Mouse (Mus musculus): Measurements from ENCODE around the gene Kif17. TPM values are rescaled to one million over a fixed set of nuclear protein-coding genes. Genes with fewer than 3 reads are reported as not detected.

Gene Kif17
- polyA plus RNA-seq, 1 experiment from 2014 or later: 4.0 TPM

GRCm38 (mm10) chr4:138252231-138252630 lies 2.0 kb downstream of the Kif17 start:
- H3K36me3 ChIP-seq (ENCODE audit: control insufficient read depth, insufficient read depth, low read length): peaks cover 6% of the 10 kb centered on the region; the same call in 1 of the 2 replicates
- peak overlapping the region; percentile 83 for H3K4me2 ChIP-seq (ENCODE audit: low read length)
- H3K27me3 ChIP-seq (ENCODE audit: control insufficient read depth, insufficient read depth, low read depth, low read length): no peaks in the 10 kb centered on the region
- H3K27ac ChIP-seq (ENCODE audit: low read length): no peak overlapping the region
- 16% methylated on average over 5 of the region's 5 CpGs for WGBS
- H3K9me3 ChIP-seq (replicated peaks; ENCODE audit: control insufficient read depth, low read length, poor library complexity, severe bottlenecking): no peaks in the 10 kb centered on the region
- H3K9ac ChIP-seq (ENCODE audit: low read depth, low read length): peak overlapping the region; percentile 82
- peak overlapping the region; percentile 66 for H3K4me3 ChIP-seq (ENCODE audit: low read depth, low read length)
- H3K4me1 ChIP-seq (ENCODE audit: control insufficient read depth, insufficient read depth, low read length): peaks cover 24% of the 10 kb centered on the region
- no peak for ATAC-seq

GRCm38 (mm10) chr4:138257116-138257687 lies 7.0 kb downstream of the Kif17 start:
- Histone ChIP-seq H3K4me3 (ENCODE audit: low read depth, low read length) (no peak overlapping the region), H3K36me3 (ENCODE audit: control insufficient read depth, insufficient read depth, low read length) (no peaks in the 10 kb centered on the region), H3K9me3 (replicated peaks; ENCODE audit: control insufficient read depth, low read length, poor library complexity, severe bottlenecking) (no peaks in the 10 kb centered on the region), H3K27me3 (ENCODE audit: control insufficient read depth, insufficient read depth, low read depth, low read length) (no peaks in the 10 kb centered on the region), H3K9ac (ENCODE audit: low read depth, low read length) (no peak overlapping the region), H3K27ac (ENCODE audit: low read length) (no peak overlapping the region), H3K4me1 (ENCODE audit: control insufficient read depth, insufficient read depth, low read length) (peaks cover 8% of the 10 kb centered on the region), H3K4me2 (ENCODE audit: low read length) (no peak overlapping the region)
- no peak for ATAC-seq
- WGBS: 88% methylated on average over 22 of the region's 22 CpGs

DNA sequence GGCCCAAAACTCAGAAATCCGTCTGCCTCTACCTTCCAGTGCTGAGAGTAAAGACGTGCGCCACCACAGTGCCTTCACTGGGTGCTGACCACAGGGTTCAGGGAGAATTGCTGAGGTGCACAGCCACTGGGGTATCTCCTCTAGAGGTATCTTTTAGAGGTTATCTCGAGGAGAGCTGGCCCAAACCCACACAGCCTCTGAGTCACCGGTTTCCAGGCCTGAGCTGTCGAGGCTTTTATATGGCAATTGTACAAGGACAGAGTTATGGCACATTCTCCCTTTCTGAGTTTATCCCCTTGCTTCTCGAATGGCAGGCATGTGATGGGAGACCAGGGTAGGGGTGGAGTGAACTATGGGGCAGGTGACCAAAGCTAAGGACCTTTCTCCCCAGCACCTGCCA lies 8.4 kb downstream of the Kif17 start:
- 83% methylated on average over 7 of the region's 7 CpGs for WGBS
- H3K9me3 ChIP-seq (replicated peaks; ENCODE audit: control insufficient read depth, low read length, poor library complexity, severe bottlenecking): no peaks in the 10 kb centered on the region
- H3K4me3 ChIP-seq (ENCODE audit: low read depth, low read length): no peak overlapping the region
- H3K36me3 ChIP-seq (ENCODE audit: control insufficient read depth, insufficient read depth, low read length): no peaks in the 10 kb centered on the region
- no peak overlapping the region for H3K9ac ChIP-seq (ENCODE audit: low read depth, low read length)
- peaks cover 5% of the 10 kb centered on the region for H3K4me1 ChIP-seq (ENCODE audit: control insufficient read depth, insufficient read depth, low read length)
- ATAC-seq: no peak
- H3K27ac ChIP-seq (ENCODE audit: low read length): no peak overlapping the region
- no peak overlapping the region for H3K4me2 ChIP-seq (ENCODE audit: low read length)
- no peaks in the 10 kb centered on the region for H3K27me3 ChIP-seq (ENCODE audit: control insufficient read depth, insufficient read depth, low read depth, low read length)

DNA sequence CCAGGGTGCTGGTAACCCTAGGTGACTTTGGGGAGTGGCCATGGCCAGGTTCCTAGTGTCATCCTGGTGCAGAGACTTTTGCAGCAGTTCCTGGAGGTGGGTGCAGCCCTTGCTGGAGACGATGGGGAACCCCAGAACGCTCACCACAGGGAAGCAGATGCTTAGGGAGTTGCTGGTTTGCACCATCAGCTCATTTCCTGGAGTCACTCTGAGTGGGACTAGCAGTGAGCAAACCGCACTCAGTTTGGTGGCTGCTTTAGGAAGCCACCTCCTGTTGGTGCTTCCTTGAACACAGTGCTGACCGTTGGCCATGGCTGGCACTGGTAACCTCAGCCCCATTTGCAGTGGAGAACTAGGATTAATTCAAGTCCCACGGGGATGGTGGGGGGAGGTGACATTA lies 9.2 kb downstream of the Kif17 start:
- H3K4me2 ChIP-seq (ENCODE audit: low read length): no peak overlapping the region
- peaks cover 3% of the 10 kb centered on the region; the same call in 1 of the 2 replicates for H3K27me3 ChIP-seq (ENCODE audit: control insufficient read depth, insufficient read depth, low read depth, low read length)
- WGBS: 85% methylated on average over 5 of the region's 5 CpGs
- H3K27ac ChIP-seq (ENCODE audit: low read length): no peak overlapping the region
- H3K4me3 ChIP-seq (ENCODE audit: low read depth, low read length): no peak overlapping the region
- no peaks in the 10 kb centered on the region for H3K9me3 ChIP-seq (replicated peaks; ENCODE audit: control insufficient read depth, low read length, poor library complexity, severe bottlenecking)
- H3K4me1 ChIP-seq (ENCODE audit: control insufficient read depth, insufficient read depth, low read length): peaks cover 5% of the 10 kb centered on the region
- no peak overlapping the region for H3K9ac ChIP-seq (ENCODE audit: low read depth, low read length)
- no peak for ATAC-seq
- H3K36me3 ChIP-seq (ENCODE audit: control insufficient read depth, insufficient read depth, low read length): no peaks in the 10 kb centered on the region

DNA sequence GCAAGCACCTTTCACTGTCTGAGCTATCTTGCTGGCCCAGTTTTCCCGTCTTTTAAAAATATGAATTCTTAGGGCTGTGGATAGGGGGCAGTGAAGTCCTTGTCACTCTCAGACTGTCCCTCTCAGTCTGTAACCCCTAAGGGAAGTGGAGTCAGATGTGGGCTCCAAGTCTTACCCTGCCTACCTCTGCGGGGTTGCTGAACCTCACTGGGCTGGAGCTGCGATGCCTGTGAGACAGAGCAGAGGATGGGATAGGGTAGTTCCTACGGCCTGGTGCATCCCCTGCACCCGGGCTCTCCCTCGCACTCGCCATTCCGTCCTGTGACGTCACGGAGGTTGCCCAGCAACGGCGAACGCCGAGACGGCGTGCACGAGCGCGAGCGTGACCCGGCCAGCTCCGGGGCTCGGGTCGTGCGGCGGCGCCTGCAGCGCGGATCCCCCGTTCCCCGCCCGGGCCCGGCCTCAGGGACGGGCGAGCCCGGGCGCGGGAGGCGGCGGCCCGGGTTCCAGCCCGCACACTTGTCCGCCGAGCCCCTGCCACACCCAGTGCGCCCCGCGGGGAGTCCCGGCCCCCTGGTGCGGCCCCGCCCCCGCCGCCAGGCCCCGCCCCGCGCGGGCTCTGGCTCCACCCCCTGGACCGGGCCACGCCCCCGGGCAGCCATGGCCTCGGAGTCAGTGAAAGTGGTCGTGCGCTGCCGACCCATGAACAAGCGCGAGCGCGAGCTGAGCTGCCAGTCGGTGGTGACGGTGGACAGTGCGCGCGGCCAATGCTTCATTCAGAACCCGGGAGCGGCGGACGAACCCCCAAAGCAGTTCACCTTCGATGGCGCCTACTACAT lies 11.8 kb downstream of the Kif17 start:
- under 1% methylated on average over 51 of the region's 78 CpGs for WGBS
- H3K27ac ChIP-seq (ENCODE audit: low read length): peak overlapping the region; percentile 77

GRCm38 (mm10) chr4:138267869-138268268 lies 17.6 kb downstream of the Kif17 start:
- no peak overlapping the region for H3K4me2 ChIP-seq (ENCODE audit: low read length)
- no peak overlapping the region for H3K9ac ChIP-seq (ENCODE audit: low read depth, low read length)
- WGBS: 94% methylated on average over 10 of the region's 10 CpGs
- no peaks in the 10 kb centered on the region for H3K9me3 ChIP-seq (replicated peaks; ENCODE audit: control insufficient read depth, low read length, poor library complexity, severe bottlenecking)
- H3K4me3 ChIP-seq (ENCODE audit: low read depth, low read length): no peak overlapping the region
- H3K27me3 ChIP-seq (ENCODE audit: control insufficient read depth, insufficient read depth, low read depth, low read length): peaks cover 3% of the 10 kb centered on the region; the same call in 1 of the 2 replicates
- no peak overlapping the region for H3K27ac ChIP-seq (ENCODE audit: low read length)
- ATAC-seq: no peak
- peaks cover 3% of the 10 kb centered on the region for H3K4me1 ChIP-seq (ENCODE audit: control insufficient read depth, insufficient read depth, low read length)
- no peaks in the 10 kb centered on the region for H3K36me3 ChIP-seq (ENCODE audit: control insufficient read depth, insufficient read depth, low read length)

More for the DNA sequence above, 11.8 kb downstream of the Kif17 start:
- Histone ChIP-seq H3K4me2 (ENCODE audit: low read length) (peak overlapping the region; percentile 81), H3K9me3 (replicated peaks; ENCODE audit: control insufficient read depth, low read length, poor library complexity, severe bottlenecking) (no peaks in the 10 kb centered on the region), H3K4me3 (ENCODE audit: low read depth, low read length) (peak overlapping the region; percentile 77), H3K27me3 (ENCODE audit: control insufficient read depth, insufficient read depth, low read depth, low read length) (peaks cover 3% of the 10 kb centered on the region; the same call in 1 of the 2 replicates), H3K36me3 (ENCODE audit: control insufficient read depth, insufficient read depth, low read length) (no peaks in the 10 kb centered on the region), H3K9ac (ENCODE audit: low read depth, low read length) (peak overlapping the region; percentile 68), H3K4me1 (ENCODE audit: control insufficient read depth, insufficient read depth, low read length) (peaks cover 5% of the 10 kb centered on the region)
- peak; percentile 90 for ATAC-seq

GRCm38 (mm10) chr4:138272011-138272997 lies 22.1 kb downstream of the Kif17 start:
- peak; percentile 45; the same call in 1 of the 2 replicates for ATAC-seq
- Histone ChIP-seq H3K27ac (ENCODE audit: low read length) (no peak overlapping the region), H3K27me3 (ENCODE audit: control insufficient read depth, insufficient read depth, low read depth, low read length) (no peaks in the 10 kb centered on the region), H3K36me3 (ENCODE audit: control insufficient read depth, insufficient read depth, low read length) (no peaks in the 10 kb centered on the region), H3K4me3 (ENCODE audit: low read depth, low read length) (no peak overlapping the region), H3K4me2 (ENCODE audit: low read length) (no peak overlapping the region), H3K4me1 (ENCODE audit: control insufficient read depth, insufficient read depth, low read length) (no peaks in the 10 kb centered on the region), H3K9me3 (replicated peaks; ENCODE audit: control insufficient read depth, low read length, poor library complexity, severe bottlenecking) (no peaks in the 10 kb centered on the region), H3K9ac (ENCODE audit: low read depth, low read length) (no peak overlapping the region)
- 60% methylated on average over 14 of the region's 14 CpGs for WGBS

GRCm38 (mm10) chr4:138278346-138278745 lies 28.1 kb downstream of the Kif17 start:
- ATAC-seq: no peak
- H3K4me2 ChIP-seq (ENCODE audit: low read length): no peak overlapping the region
- no peaks in the 10 kb centered on the region for H3K27me3 ChIP-seq (ENCODE audit: control insufficient read depth, insufficient read depth, low read depth, low read length)
- no peaks in the 10 kb centered on the region for H3K9me3 ChIP-seq (replicated peaks; ENCODE audit: control insufficient read depth, low read length, poor library complexity, severe bottlenecking)
- no peak overlapping the region for H3K9ac ChIP-seq (ENCODE audit: low read depth, low read length)
- H3K36me3 ChIP-seq (ENCODE audit: control insufficient read depth, insufficient read depth, low read length): no peaks in the 10 kb centered on the region
- H3K27ac ChIP-seq (ENCODE audit: low read length): no peak overlapping the region
- no peak overlapping the region for H3K4me3 ChIP-seq (ENCODE audit: low read depth, low read length)
- WGBS: 71% methylated on average over 7 of the region's 7 CpGs
- no peaks in the 10 kb centered on the region for H3K4me1 ChIP-seq (ENCODE audit: control insufficient read depth, insufficient read depth, low read length)

All from midbrain, embryonic 16.5 days (tissue).